Mouse (Mus musculus) small intestine, adult 2 months (tissue): Measurements from ENCODE around the gene Cyb5r3.

ENCODE experiments used
- CTCF ChIP-seq: fragments of 200-500 bp; IDR thresholded peaks from 2 replicates; pipeline ENCODE4 v1.5.1; 2012; ENCODE audit warnings: low read depth, mild to moderate bottlenecking, control low read depth, inconsistent platforms, low read length, moderate library complexity, mixed read lengths; ENCODE audit not compliant: insufficient replicate concordance, insufficient read length; ENCODE audit errors: extremely low read depth
- POLR2A ChIP-seq: fragments of 200-500 bp; IDR thresholded peaks from 2 replicates; pipeline ENCODE4 v1.6.1; 2012; ENCODE audit warnings: low read depth, mild to moderate bottlenecking, control low read depth, inconsistent platforms, low read length, moderate library complexity

GRCm38 (mm10) chr15:83220368-83221013 lies 48.1 kb upstream of the Cyb5r3 start:
- TF ChIP-seq CTCF (no peak), POLR2A (no peak)
